Mouse (Mus musculus) forebrain, embryonic 14.5 days (tissue): ENCODE data around the gene Gmds. TPM values are rescaled to one million over a fixed set of nuclear protein-coding genes. Genes with fewer than 3 reads are reported as not detected.

Source experiments
- ATAC-seq: fragments of 200-750 bp; cut with Nextera tagmentation; 2 replicates; pipeline ENCODE4 v1.8.0; 2017; ENCODE audit warnings: mild to moderate bottlenecking, moderate library complexity
- DNase-seq: peaks from one replicate; pipeline ENCODE4 v3.0.0-alpha.2; 2015; ENCODE audit warnings: low spot score
- H3K27ac ChIP-seq: fragments of 300-500 bp; sonication (generic); 2 replicates; pipeline ENCODE4 v1.5.1; 2014; ENCODE audit warnings: low read depth, mild to moderate bottlenecking, control low read depth, low read length, moderate library complexity
- H3K27me3 ChIP-seq: fragments of 300-500 bp; sonication (generic); replicated peaks from 2 replicates; pipeline ENCODE4 v1.6.1; 2014; ENCODE audit warnings: low read length, control low read depth, mixed read lengths; ENCODE audit not compliant: control insufficient read depth, insufficient read depth
- H3K36me3 ChIP-seq: fragments of 300-500 bp; sonication (generic); 2 replicates; pipeline ENCODE4 v1.6.1; 2014; ENCODE audit warnings: low read length, control low read depth; ENCODE audit not compliant: control insufficient read depth, insufficient read depth
- H3K4me1 ChIP-seq: fragments of 300-500 bp; sonication (generic); 2 replicates; pipeline ENCODE4 v1.6.1; 2014; ENCODE audit warnings: antibody characterized with exemption, low read length, control low read depth; ENCODE audit not compliant: control insufficient read depth, insufficient read depth
- H3K4me2 ChIP-seq: fragments of 300-500 bp; sonication (generic); 2 replicates; pipeline ENCODE4 v1.6.1; 2014; ENCODE audit warnings: mild to moderate bottlenecking, control low read depth, low read length
- H3K4me3 ChIP-seq: fragments of 300-500 bp; sonication (generic); 2 replicates; pipeline ENCODE4 v1.5.1; 2014; ENCODE audit warnings: low read depth, low read length, control low read depth
- H3K9ac ChIP-seq: fragments of 300-500 bp; sonication (generic); 2 replicates; pipeline ENCODE4 v1.6.1; 2014; ENCODE audit warnings: mild to moderate bottlenecking, low read length, control low read depth, moderate library complexity
- H3K9me3 ChIP-seq: fragments of 300-500 bp; sonication (generic); replicated peaks from 2 replicates; pipeline ENCODE4 v1.6.1; 2016; ENCODE audit warnings: low read length, control low read depth, mixed read lengths; ENCODE audit not compliant: control insufficient read depth
- WGBS: fragments of 180-500 bp; shearing (Covaris S2); extraction: QIAGEN DNeasy Blood & Tissue Kit; methylation state at CpG from one replicate; pipeline ENCODE4 v1.1.7; 2014; 5-methylcytosine and 5-hydroxymethylcytosine counted together
- polyA plus RNA-seq: library from polyadenylated mRNA; unstranded; fragments of >200 nt; fragmentation: Nextera tagmentation; extraction: Ambion mirVana; gene quantifications from 2 replicates; pipeline ENCODE4 v1.2.1, GENCODE M21; 2014

Gmds gene
- polyA plus RNA-seq, 1 experiment from 2014 or later, result 31.1 TPM

DNA sequence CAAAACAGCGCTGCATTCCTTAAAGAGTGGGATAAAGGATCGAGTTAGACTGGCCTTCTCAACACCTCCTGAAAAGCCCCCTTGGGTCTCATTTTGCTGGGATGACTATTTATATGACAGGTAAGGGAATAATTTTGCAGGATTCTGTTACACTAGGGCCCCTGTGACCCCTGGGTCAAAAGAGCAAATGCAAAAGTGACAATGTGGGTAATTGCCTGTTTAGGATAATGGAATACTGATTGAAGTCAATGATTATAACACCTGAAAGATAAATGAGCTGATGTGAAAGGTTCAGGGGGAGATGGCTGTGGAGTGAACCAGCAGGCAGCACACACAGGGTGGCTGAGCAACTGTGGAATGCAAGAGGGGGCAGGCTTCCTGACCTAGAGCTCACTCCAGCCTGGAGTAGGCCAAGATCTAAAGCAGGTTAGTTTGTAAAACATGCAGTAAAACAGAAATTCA lies 367.5 kb downstream of the Gmds start:
- Histone ChIP-seq H3K4me3 (no peak overlapping the region), H3K27me3 (no peaks in the 10 kb centered on the region), H3K4me1 (no peaks in the 10 kb centered on the region), H3K27ac (no peak overlapping the region), H3K4me2 (no peak overlapping the region), H3K9me3 (no peaks in the 10 kb centered on the region), H3K36me3 (no peaks in the 10 kb centered on the region), H3K9ac (no peak overlapping the region)
- DNase-seq (no peak), ATAC-seq (no peak)
- WGBS, result 29% methylated on average over 2 of the region's 2 CpGs

DNA sequence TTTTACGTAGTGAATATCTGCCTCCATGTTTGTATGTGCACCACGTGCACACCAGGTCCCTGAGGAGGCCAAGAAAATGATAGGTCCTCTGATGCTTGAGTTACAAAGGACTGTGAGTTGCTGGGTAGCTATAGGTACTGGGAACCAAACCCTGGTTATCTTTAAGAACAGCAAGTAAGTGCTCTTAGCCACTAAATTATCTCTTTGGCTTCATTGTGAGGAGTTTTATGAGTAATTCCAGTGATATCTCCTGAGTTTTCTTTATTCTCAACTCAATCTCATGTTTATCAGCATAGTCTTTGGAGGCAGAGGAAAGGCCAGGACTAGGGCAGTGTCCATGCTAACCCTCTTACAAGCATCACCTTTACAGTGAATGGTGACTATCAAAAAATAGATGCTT lies 370.3 kb downstream of the Gmds start:
- H3K4me1 ChIP-seq, result no peaks in the 10 kb centered on the region
- no peaks in the 10 kb centered on the region for H3K9me3 ChIP-seq
- H3K4me3 ChIP-seq, result no peak overlapping the region
- H3K27me3 ChIP-seq, result no peaks in the 10 kb centered on the region
- WGBS, result 90% methylated on average over 2 of the region's 2 CpGs
- H3K27ac ChIP-seq, result no peak overlapping the region
- ATAC-seq, result no peak
- no peaks in the 10 kb centered on the region for H3K36me3 ChIP-seq
- no peak for DNase-seq
- H3K9ac ChIP-seq, result no peak overlapping the region
- no peak overlapping the region for H3K4me2 ChIP-seq

DNA sequence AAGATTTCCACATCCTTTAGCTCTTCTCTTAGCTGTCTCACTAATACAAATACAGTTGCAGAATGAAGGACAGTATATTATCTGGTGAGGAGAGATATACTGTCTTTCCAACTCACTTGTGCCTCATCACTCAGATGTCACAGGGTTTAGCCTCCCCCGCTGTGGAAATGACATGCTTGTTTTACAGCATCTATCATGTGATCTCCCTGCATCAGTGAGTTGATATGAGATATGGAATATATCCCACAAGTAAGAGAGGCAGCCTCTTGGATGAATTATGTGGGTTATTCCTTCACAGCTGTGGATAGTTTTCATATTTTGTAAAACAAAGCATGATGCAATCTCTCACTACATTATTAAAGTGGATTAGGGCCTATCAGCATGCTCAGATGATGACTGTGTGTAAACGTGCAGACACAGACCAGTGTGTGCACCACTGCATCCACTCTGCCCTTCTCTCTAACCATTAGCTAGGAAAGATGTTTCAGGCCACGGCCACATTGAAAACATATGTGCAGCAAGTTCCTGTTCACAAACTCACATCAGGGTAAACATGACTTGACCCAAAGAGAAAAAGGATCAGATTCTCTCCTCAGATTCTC lies 371.5 kb downstream of the Gmds start:
- Histone ChIP-seq H3K36me3 (no peaks in the 10 kb centered on the region), H3K4me2 (no peak overlapping the region), H3K9me3 (no peaks in the 10 kb centered on the region), H3K27me3 (no peaks in the 10 kb centered on the region), H3K4me1 (no peaks in the 10 kb centered on the region), H3K27ac (no peak overlapping the region), H3K9ac (no peak overlapping the region), H3K4me3 (no peak overlapping the region)
- DNase-seq (no peak), ATAC-seq (no peak)
- 78% methylated on average over 3 of the region's 3 CpGs for WGBS

DNA sequence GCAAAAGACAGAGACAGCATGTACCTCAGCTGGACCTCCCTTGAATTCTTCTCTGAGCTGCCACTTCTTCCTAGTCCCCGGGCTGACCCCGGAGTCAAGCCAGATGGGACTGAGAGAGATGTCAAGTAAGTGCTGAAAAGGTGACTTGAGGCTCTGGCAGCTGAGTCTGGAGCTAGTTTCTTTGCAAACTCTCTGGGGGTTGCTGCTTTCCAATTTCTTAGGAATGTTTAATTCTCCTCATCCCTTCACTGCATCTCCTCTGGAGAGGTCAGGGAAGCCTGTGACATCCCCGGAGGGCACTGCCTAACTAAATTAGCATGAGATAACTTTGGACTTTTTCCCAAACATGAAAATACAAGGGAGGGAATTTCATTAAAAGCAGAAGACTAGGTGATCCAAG lies 378.0 kb downstream of the Gmds start:
- no peak for DNase-seq

DNA sequence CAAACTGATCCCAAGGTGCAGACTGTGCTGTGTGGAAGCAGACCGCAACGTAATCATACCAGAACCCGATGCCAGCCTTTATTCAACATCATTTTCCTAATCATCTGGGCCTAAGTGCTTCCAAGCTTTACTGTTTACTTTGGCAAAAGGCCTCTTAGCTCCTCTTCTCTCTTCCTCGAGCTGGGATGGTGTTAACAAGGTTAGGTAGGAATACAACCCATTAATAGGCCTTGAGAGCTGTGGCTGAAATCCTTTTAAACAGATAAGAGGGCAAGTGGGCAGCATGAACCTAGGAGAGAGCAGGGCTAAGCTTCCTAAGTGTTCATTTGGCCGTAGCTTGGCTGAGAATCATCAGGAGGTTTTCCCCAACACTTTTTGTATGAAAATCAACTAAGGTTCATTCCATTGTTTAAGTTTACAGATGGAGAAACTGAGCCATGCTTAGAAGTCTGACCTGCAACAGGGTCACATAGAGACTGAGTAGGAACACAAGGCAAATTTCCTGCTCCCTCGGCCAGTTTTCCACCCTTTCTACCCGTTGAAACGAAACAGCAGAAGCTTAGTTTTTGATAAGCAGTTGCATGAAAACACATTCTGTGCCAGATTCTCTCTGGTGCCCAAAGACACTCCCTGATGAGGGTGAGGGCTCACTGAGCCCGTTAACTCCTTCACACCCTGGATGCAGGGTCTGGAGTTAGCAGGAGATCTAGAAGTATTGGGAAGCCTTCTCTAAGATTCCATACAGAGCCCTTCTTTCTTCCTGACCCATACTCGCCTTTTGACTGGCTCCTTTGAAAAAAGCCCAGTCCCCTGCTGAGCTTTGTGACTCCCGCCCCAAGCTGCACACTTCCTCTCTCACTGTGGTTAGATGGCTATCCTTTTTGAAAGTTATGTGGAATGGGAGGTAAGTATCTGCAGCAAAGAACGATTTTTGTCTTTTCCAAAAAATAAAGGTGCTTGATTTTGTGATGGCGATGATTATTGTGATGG lies 379.9 kb downstream of the Gmds start:
- WGBS, result 49% methylated on average over 13 of the region's 13 CpGs
- H3K4me3 ChIP-seq, result no peak overlapping the region
- no peaks in the 10 kb centered on the region for H3K36me3 ChIP-seq
- no peaks in the 10 kb centered on the region for H3K27me3 ChIP-seq
- H3K4me2 ChIP-seq, result no peak overlapping the region
- DNase-seq, result no peak
- no peak for ATAC-seq
- no peaks in the 10 kb centered on the region for H3K4me1 ChIP-seq
- H3K27ac ChIP-seq, result no peak overlapping the region
- H3K9ac ChIP-seq, result no peak overlapping the region
- no peaks in the 10 kb centered on the region for H3K9me3 ChIP-seq

More for the DNA sequence above, 378.0 kb downstream of the Gmds start:
- Histone ChIP-seq H3K4me1 (no peaks in the 10 kb centered on the region), H3K27ac (no peak overlapping the region), H3K36me3 (no peaks in the 10 kb centered on the region), H3K9me3 (no peaks in the 10 kb centered on the region), H3K9ac (no peak overlapping the region), H3K4me2 (no peak overlapping the region), H3K27me3 (no peaks in the 10 kb centered on the region), H3K4me3 (no peak overlapping the region)
- 47% methylated on average over 3 of the region's 3 CpGs for WGBS
- ATAC-seq, result no peak

DNA sequence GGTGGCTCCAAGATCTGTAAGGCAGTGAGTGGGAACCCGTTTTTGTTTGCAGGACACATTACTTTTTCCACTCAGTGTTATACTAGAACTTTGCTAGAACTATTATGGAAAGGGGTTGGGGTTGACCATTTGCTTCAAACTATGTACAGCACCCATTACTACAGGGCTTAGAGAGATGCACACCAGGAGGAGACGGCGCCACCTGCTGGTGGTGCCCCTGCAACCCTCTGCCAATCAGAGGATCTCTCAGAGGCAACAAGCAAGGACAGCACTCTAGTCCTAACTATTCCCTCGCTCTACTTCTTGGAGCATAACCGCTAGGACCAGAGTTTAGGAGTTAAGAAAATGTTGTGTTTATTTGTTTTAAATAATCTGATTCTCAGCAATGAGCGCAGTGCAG lies 382.0 kb downstream of the Gmds start:
- no peaks in the 10 kb centered on the region for H3K4me1 ChIP-seq
- no peak overlapping the region for H3K9ac ChIP-seq
- H3K4me2 ChIP-seq, result no peak overlapping the region
- DNase-seq (no peak), ATAC-seq (no peak)
- 82% methylated on average over 6 of the region's 6 CpGs for WGBS
- no peaks in the 10 kb centered on the region for H3K27me3 ChIP-seq
- H3K27ac ChIP-seq, result no peak overlapping the region
- no peaks in the 10 kb centered on the region for H3K36me3 ChIP-seq
- H3K4me3 ChIP-seq, result no peak overlapping the region
- no peaks in the 10 kb centered on the region for H3K9me3 ChIP-seq

DNA sequence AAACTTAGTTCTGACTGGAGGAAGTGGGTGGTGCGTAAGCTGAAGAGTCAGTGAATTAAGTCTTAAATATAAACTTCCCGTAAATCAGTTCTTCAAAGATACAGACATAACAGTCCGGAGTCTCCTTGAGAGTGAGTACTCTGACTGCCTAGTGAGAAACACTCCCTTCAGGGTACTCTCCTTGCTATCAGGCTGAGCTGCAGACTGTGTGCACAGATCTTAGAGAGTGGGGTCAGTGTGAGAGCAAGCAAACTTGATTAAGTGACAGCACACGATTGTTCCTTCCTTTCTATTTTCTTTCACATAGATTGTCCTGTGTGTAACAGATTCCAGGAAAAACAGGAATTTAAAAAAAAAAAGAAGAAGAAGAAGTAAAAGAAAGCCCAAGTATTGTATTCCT lies 382.4 kb downstream of the Gmds start:
- no peaks in the 10 kb centered on the region for H3K9me3 ChIP-seq
- no peak for ATAC-seq
- H3K4me2 ChIP-seq, result no peak overlapping the region
- no peak overlapping the region for H3K27ac ChIP-seq
- no peak overlapping the region for H3K4me3 ChIP-seq
- H3K9ac ChIP-seq, result no peak overlapping the region
- no peaks in the 10 kb centered on the region for H3K27me3 ChIP-seq
- 91% methylated on average over 4 of the region's 4 CpGs for WGBS
- H3K36me3 ChIP-seq, result no peaks in the 10 kb centered on the region
- no peaks in the 10 kb centered on the region for H3K4me1 ChIP-seq
- DNase-seq, result no peak

DNA sequence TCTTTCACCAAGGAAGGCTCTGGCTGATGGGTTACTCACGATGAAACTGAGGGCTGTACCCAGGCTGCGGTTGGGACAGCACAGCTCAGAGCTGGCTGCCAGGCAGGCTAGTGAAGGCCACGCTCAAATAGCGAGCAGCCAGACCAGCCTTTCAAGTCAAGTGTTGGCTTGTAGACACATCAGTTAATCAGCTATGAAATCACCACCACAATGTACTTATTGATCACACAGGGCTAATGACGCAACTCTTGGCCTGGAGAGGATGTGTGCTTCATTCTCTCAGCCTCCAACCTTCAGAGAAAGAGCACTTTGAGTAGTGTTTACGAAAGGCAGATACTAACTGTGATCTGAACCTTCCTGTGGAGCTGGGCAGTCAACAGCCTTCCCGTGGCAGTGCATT lies 383.4 kb downstream of the Gmds start:
- H3K4me3 ChIP-seq, result no peak overlapping the region
- H3K9me3 ChIP-seq, result no peaks in the 10 kb centered on the region
- WGBS, result 56% methylated on average over 7 of the region's 7 CpGs
- ATAC-seq (no peak), DNase-seq (peak; percentile 7)
- no peaks in the 10 kb centered on the region for H3K4me1 ChIP-seq
- H3K9ac ChIP-seq, result no peak overlapping the region
- no peak overlapping the region for H3K27ac ChIP-seq
- no peaks in the 10 kb centered on the region for H3K27me3 ChIP-seq
- no peaks in the 10 kb centered on the region for H3K36me3 ChIP-seq
- no peak overlapping the region for H3K4me2 ChIP-seq

DNA sequence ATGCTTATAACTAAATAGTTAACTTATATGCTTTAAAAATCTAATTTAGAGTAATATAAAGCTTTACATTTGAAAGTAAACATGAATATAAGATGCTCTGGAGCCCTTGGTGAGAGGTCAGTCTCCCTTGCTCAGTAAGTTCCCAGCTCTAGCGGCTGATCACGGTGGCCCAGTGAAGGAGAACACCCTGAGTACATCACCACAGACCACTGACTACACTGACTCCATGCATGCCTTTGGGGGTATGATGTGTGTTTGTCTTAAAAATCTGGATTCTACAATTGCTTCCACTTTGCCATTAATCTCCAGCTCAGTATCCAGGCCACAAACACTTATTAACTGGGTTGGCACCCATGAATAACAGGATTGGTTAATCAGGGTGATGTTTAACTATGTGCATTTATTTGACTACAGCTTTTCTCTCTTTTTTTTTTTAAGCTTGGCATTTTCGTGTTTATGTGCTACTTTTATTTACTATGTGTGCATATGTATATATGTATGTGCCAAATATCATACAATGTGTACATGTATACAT lies 393.8 kb downstream of the Gmds start:
- ATAC-seq, result no peak
- H3K4me3 ChIP-seq, result no peak overlapping the region
- no peak overlapping the region for H3K4me2 ChIP-seq
- no peaks in the 10 kb centered on the region for H3K36me3 ChIP-seq
- WGBS, result 93% methylated on average over 3 of the region's 3 CpGs
- H3K4me1 ChIP-seq, result no peaks in the 10 kb centered on the region
- DNase-seq, result no peak
- no peaks in the 10 kb centered on the region for H3K27me3 ChIP-seq
- no peak overlapping the region for H3K9ac ChIP-seq
- no peak overlapping the region for H3K27ac ChIP-seq
- no peaks in the 10 kb centered on the region for H3K9me3 ChIP-seq
